Mouse (Mus musculus) neural tube, embryonic 11.5 days (tissue): ENCODE data around the gene D17H6S53E. TPM values are rescaled to one million over a fixed set of nuclear protein-coding genes. Genes with fewer than 3 reads are reported as not detected.

Source experiments
- ATAC-seq: fragments of 200-750 bp; cut with Nextera tagmentation; 2 replicates; pipeline ENCODE4 v1.8.0; 2017; ENCODE audit warnings: moderate number of reproducible peaks, mild to moderate bottlenecking, moderate TSS enrichment, moderate library complexity; ENCODE audit not compliant: insufficient read depth, low FRiP score, low TSS enrichment
- DNase-seq: peaks from one replicate; pipeline ENCODE4 v3.0.0-alpha.2; 2015; ENCODE audit warnings: low spot score
- H3K27ac ChIP-seq: fragments of 300-500 bp; sonication (generic); 2 replicates; pipeline ENCODE4 v1.5.1; 2014; ENCODE audit warnings: low read depth, mild to moderate bottlenecking, low read length
- H3K27me3 ChIP-seq: fragments of 300-500 bp; sonication (generic); 2 replicates; pipeline ENCODE4 v1.6.1; 2014; ENCODE audit warnings: mild to moderate bottlenecking, low read length, mixed read lengths; ENCODE audit not compliant: control insufficient read depth, insufficient read depth
- H3K36me3 ChIP-seq: fragments of 300-500 bp; sonication (generic); 2 replicates; pipeline ENCODE4 v1.6.1; 2014; ENCODE audit warnings: mild to moderate bottlenecking, low read length, moderate library complexity, mixed read lengths; ENCODE audit not compliant: control insufficient read depth, insufficient read depth
- H3K4me1 ChIP-seq: fragments of 300-500 bp; sonication (generic); 2 replicates; pipeline ENCODE4 v1.6.1; 2014; ENCODE audit warnings: low read length, mixed read lengths; ENCODE audit not compliant: control insufficient read depth, insufficient read depth
- H3K4me2 ChIP-seq: fragments of 300-500 bp; sonication (generic); 2 replicates; pipeline ENCODE4 v1.6.1; 2014; ENCODE audit warnings: low read depth, mild to moderate bottlenecking, moderate library complexity
- H3K4me3 ChIP-seq: fragments of 300-500 bp; sonication (generic); 2 replicates; pipeline ENCODE4 v1.5.1; 2014; ENCODE audit warnings: low read depth, low read length
- H3K9ac ChIP-seq: fragments of 300-500 bp; sonication (generic); 2 replicates; pipeline ENCODE4 v1.6.1; 2014; ENCODE audit warnings: mild to moderate bottlenecking, low read length
- H3K9me3 ChIP-seq: fragments of 300-500 bp; sonication (generic); 2 replicates; pipeline ENCODE4 v1.6.1; 2016; ENCODE audit warnings: low read length; ENCODE audit not compliant: control insufficient read depth
- WGBS: fragments of 180-500 bp; shearing (Covaris S2); extraction: QIAGEN DNeasy Blood & Tissue Kit; methylation state at CpG from one replicate; pipeline ENCODE4 v1.1.7; 2014; 5-methylcytosine and 5-hydroxymethylcytosine counted together
- polyA plus RNA-seq: library from polyadenylated mRNA; unstranded; fragments of >200 nt; fragmentation: Nextera tagmentation; extraction: Ambion mirVana; gene quantifications from 2 replicates; pipeline ENCODE4 v1.2.1, GENCODE M21; 2014

Gene D17H6S53E
- polyA plus RNA-seq, 1 experiment from 2014 or later, result 7.0 TPM

DNA sequence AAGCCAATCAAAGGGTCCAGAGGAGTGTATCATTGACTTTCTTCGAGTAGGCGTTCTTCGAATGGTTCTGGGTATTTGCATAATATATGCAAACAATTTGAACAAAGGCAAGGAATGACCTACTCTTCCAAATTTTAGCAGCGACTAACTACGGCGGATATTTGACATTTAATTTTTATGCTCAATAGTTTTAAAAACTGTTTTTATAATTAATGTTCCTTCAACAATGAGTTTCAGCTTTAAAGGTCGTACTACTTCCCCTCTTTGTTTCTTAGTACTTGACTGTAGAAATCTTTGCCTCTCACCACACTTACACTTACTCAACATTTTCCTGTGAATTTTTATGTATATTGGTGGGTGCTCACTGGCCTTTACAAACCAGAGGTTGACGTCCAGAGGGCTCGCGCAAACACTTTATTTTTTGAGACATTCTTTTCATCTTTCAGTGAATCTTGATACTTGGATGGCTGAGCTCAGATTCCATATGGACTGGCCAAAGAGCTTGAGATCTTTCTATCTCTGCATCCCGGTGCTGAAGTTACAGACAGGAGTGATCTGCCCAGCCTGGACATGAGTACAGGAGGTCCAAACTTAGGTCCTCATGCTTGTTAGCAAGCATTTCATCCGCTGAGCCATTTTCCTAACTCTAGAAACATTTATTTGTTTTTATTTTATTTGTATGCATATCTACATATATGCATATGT lies 39.4 kb downstream of the D17H6S53E start:
- Histone ChIP-seq H3K4me1 (peaks cover 16% of the 10 kb centered on the region), H3K4me2 (peak overlapping the region; percentile 71), H3K36me3 (peaks cover 11% of the 10 kb centered on the region), H3K9me3 (no peaks in the 10 kb centered on the region), H3K9ac (peak overlapping the region; percentile 60), H3K4me3 (peak overlapping the region; percentile 86), H3K27me3 (no peaks in the 10 kb centered on the region), H3K27ac (peak overlapping the region; percentile 93)
- no peak for DNase-seq
- ATAC-seq, result peak; percentile 79
- 26% methylated on average over 12 of the region's 12 CpGs for WGBS

DNA sequence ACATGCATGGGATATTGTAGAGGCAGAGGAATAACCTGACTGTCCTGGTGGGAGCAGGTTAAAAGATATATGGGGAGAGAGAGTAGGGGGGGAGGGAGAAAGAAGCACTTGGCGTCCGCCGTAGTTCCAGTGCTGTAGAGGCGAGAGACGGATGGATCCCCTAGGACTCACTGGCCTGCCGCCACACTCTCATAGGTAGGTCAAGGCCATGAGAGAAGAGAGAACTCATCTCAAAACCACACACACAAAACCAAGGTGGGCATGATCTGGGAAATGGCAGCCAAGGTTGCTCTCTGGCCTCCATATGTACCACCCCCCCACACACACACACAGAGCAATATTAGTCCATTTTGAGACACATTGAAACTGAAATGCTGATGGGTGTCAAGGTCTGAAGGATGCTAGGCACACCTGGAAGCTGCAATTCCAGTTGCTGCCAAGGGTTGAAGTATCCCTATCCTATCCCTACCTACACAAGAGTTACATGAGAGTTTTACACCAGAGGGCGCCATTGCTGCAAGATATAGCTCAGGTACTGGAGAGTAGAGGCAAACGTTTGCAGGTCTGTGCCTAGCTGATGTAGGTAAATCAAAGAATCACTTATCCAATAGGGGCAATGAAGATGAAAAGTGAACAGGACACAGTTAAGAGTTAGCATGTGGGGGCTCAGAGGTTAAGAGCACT lies 40.3 kb downstream of the D17H6S53E start:
- Histone ChIP-seq H3K27ac (peak overlapping the region; percentile 93; the same call in 1 of the 2 replicates), H3K4me2 (peak overlapping the region; percentile 71), H3K4me3 (peak overlapping the region; percentile 86), H3K27me3 (no peaks in the 10 kb centered on the region), H3K9me3 (no peaks in the 10 kb centered on the region), H3K36me3 (peaks cover 6% of the 10 kb centered on the region), H3K9ac (no peak overlapping the region), H3K4me1 (peaks cover 16% of the 10 kb centered on the region)
- peak; percentile 60 for DNase-seq
- ATAC-seq, result no peak
- WGBS, result 63% methylated on average over 8 of the region's 8 CpGs

- no peak for DNase-seq
- no peaks in the 10 kb centered on the region for H3K36me3 ChIP-seq
- no peak overlapping the region for H3K4me2 ChIP-seq
- no peaks in the 10 kb centered on the region for H3K27me3 ChIP-seq
- no peak overlapping the region for H3K9ac ChIP-seq
- no peak for ATAC-seq
- no peak overlapping the region for H3K4me3 ChIP-seq
- no peak overlapping the region for H3K27ac ChIP-seq
- no peaks in the 10 kb centered on the region for H3K9me3 ChIP-seq
- H3K4me1 ChIP-seq, result peaks cover 12% of the 10 kb centered on the region
- WGBS, result 87% methylated on average over 7 of the region's 7 CpGs
These were observed 41.6 kb downstream of the D17H6S53E start for GRCm38 (mm10) chr17:35167794-35168193.

DNA sequence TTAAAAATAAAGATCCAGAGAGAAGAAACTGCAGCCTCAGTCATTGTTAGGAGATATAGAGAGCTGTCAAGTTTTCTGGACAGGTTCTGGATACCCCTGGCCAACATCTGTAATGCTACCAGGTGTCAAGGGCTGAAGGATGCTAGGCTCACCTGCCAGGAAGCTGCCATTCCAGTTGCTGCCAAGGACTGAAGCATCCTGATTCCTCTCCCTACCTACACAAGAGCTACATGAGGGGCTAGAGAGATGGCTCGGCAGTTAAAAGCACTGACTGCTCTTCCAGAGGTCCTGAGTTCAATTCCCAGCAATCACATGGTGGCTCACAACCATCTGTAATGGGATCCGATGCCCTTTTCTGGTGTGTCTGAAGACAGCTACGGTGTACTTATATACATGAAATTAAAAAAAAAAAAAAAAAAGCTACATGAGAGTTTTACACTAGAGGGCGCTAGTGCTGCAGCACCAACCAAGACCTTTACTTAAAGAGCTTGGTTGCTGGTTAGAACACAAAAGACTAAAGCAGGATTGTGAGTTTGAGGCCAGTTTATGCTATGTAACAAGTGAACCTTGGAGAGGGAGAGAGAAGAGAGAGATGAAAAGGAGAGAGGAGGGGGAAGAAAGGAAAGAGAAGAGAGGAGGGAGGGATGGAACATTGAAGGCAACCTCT lies 42.5 kb downstream of the D17H6S53E start:
- no peak for ATAC-seq
- no peak overlapping the region for H3K9ac ChIP-seq
- H3K36me3 ChIP-seq, result no peaks in the 10 kb centered on the region
- no peak overlapping the region for H3K4me2 ChIP-seq
- H3K27ac ChIP-seq, result no peak overlapping the region
- WGBS, result 22% methylated on average over 4 of the region's 4 CpGs
- no peaks in the 10 kb centered on the region for H3K27me3 ChIP-seq
- no peak for DNase-seq
- peaks cover 8% of the 10 kb centered on the region for H3K4me1 ChIP-seq
- H3K4me3 ChIP-seq, result no peak overlapping the region
- no peaks in the 10 kb centered on the region for H3K9me3 ChIP-seq

DNA sequence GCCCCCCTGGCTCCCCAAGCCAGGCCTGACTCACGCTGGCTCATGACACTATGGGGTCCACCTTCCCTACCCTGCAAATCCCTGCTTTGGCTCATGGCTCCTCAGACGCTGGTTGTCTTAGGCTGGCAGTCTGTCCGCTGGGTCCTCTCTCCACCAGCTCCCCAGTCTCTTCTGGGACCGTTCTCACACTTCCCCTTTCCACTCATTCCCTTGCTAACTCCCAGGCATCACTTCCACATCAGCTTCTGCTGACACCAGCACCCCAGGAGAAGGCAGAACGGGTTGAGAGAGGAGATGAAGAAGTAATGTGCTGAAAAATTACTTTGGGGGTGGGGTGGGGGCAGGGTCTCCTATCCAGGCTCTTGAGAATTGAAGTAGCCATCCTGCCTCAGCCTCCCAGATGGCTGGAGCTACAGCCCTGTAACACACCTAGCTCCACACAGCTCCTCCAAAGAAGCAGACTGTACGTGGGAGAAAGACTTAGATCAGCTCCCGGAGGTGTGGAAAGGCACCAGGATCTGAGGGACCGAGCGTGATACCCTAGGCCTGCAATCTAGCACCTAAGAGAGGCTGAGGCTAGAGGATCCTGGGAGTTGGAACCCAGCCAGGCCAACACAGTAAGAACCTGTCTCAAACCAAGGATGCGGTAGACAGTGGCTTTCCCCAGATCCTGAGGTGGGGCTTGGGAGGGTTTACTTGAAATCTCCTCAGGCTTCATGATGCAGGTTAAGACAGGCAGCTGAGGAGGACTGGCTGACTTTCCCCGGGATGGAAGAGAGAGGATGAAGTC lies 46.5 kb downstream of the D17H6S53E start:
- Histone ChIP-seq H3K4me3 (no peak overlapping the region), H3K27me3 (no peaks in the 10 kb centered on the region), H3K4me2 (no peak overlapping the region), H3K9me3 (no peaks in the 10 kb centered on the region), H3K4me1 (no peaks in the 10 kb centered on the region), H3K36me3 (no peaks in the 10 kb centered on the region), H3K27ac (no peak overlapping the region), H3K9ac (no peak overlapping the region; the same call in 1 of the 2 replicates)
- WGBS, result 72% methylated on average over 11 of the region's 11 CpGs
- ATAC-seq, result no peak
- DNase-seq, result no peak

GRCm38 (mm10) chr17:35173329-35173728 lies 47.2 kb downstream of the D17H6S53E start:
- Histone ChIP-seq H3K27me3 (no peaks in the 10 kb centered on the region), H3K4me1 (no peaks in the 10 kb centered on the region), H3K4me2 (no peak overlapping the region), H3K27ac (no peak overlapping the region), H3K9me3 (no peaks in the 10 kb centered on the region), H3K36me3 (no peaks in the 10 kb centered on the region), H3K9ac (no peak overlapping the region), H3K4me3 (no peak overlapping the region)
- ATAC-seq (no peak), DNase-seq (no peak)
- WGBS, result 75% methylated on average over 3 of the region's 3 CpGs

- ATAC-seq, result no peak
- no peaks in the 10 kb centered on the region for H3K4me1 ChIP-seq
- no peak for DNase-seq
- H3K27me3 ChIP-seq, result no peaks in the 10 kb centered on the region
- 72% methylated on average over 8 of the region's 8 CpGs for WGBS
- no peak overlapping the region for H3K9ac ChIP-seq
- H3K36me3 ChIP-seq, result no peaks in the 10 kb centered on the region
- H3K4me3 ChIP-seq, result no peak overlapping the region
- no peak overlapping the region for H3K27ac ChIP-seq
- no peak overlapping the region for H3K4me2 ChIP-seq
- no peaks in the 10 kb centered on the region for H3K9me3 ChIP-seq
These were observed 48.2 kb downstream of the D17H6S53E start for GRCm38 (mm10) chr17:35174201-35174977.

GRCm38 (mm10) chr17:35175382-35175781 lies 49.2 kb downstream of the D17H6S53E start:
- DNase-seq, result no peak
- H3K27ac ChIP-seq, result no peak overlapping the region
- H3K27me3 ChIP-seq, result no peaks in the 10 kb centered on the region
- no peak overlapping the region for H3K9ac ChIP-seq
- no peaks in the 10 kb centered on the region for H3K4me1 ChIP-seq
- 84% methylated on average over 6 of the region's 6 CpGs for WGBS
- no peaks in the 10 kb centered on the region for H3K9me3 ChIP-seq
- ATAC-seq, result no peak
- H3K4me3 ChIP-seq, result no peak overlapping the region
- no peaks in the 10 kb centered on the region for H3K36me3 ChIP-seq
- H3K4me2 ChIP-seq, result no peak overlapping the region
